Mouse (Mus musculus) v-Abl transformed pro-B cells (cell line): Measurements from ENCODE around the gene Zdhhc11.
"Not testable (repeated sequence)": the region's sequence is repeated elsewhere in the genome, so short reads cannot be mapped to it uniquely, and the experiment has no call there.

Experiments
- in situ Hi-C, 2 experiments: fragments of 400-800 bp; cut with MboI; formaldehyde crosslinking; loops; one replicate each; pipeline ENCODE4 v1.15.1; 2025; ENCODE audit not compliant: unreplicated experiment in 2 of 2

Zdhhc11 gene

DNA sequence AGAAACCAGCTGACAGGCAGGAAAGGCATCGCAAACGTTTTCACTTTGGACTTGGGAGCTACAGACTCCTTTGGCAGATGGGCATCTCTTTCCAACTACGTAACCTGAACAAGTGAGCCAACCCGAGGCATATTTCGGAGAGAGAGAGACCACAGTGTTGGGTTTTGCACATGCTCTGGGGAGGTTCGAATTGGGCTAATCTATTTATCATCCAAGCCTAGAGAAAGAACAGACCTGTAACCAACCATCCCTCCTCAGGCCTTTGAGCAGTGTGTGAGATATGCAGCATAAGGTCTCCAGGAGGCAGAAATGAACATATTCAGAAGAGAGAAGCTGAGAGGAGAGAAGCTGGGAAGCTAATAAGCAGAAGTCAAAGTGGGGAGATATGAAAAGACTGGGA is 37.3 kb downstream of the Zdhhc11 start:
- in situ Hi-C loops = no loop called here

DNA sequence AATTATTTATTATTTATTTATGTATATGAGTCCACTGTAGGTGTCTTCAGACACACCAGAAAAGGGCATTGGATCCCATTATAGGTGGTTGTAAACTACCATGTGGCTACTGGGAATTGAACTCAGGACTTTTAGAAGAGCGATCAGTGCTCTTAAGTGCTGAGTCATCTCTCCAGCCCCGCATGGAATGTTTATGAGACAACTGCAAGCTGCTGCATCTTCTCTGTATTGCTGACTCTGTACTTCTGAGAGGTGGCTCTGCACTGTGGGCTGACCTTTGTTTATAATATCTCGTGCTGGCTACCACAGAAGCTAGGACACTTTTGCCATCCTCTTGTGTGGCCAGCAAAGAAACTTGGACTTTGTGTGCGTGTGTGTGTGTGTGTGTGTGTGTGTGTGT is 37.8 kb downstream of the Zdhhc11 start:
- in situ Hi-C loops = no loop called here

DNA sequence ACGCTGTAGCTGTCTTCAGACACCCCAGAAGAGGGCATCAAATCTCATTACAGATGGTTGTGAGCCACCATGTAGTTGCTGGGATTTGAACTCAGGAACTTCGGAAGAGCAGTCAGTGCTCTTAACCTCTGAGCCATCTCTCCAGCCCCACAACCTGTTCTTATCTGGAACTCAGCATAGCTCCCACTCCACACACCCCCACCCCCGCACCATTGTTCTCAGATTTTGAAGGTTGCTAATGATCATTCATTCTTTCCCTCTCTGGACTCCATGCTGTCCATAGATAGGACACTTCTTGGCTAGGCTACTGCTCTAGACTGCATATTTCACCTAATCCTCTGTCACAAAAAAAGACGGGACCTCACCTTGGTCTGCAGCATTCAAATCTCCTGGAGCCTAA is 43.2 kb downstream of the Zdhhc11 start:
- in situ Hi-C loops = not testable (repeated sequence)

DNA sequence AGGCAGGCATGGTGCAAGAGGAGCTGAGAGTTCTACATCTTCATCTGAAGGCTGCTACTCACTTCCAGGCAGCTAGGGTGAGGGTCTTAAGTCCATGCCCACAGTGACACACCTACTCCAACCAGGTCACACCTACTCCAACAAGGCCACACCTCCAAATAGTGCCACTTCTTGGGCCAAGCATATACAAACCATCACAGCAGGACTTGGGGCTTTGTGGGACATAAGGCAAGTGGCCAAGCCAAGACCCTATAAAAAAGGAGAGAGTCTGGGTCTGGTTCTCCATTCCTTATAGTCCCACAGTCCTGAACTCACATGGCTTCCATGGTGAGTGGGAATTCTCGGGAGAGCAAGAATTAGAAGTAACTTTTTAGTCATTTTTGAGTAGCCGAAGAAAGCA is 44.6 kb downstream of the Zdhhc11 start:
- in situ Hi-C loops = not testable (repeated sequence)

DNA sequence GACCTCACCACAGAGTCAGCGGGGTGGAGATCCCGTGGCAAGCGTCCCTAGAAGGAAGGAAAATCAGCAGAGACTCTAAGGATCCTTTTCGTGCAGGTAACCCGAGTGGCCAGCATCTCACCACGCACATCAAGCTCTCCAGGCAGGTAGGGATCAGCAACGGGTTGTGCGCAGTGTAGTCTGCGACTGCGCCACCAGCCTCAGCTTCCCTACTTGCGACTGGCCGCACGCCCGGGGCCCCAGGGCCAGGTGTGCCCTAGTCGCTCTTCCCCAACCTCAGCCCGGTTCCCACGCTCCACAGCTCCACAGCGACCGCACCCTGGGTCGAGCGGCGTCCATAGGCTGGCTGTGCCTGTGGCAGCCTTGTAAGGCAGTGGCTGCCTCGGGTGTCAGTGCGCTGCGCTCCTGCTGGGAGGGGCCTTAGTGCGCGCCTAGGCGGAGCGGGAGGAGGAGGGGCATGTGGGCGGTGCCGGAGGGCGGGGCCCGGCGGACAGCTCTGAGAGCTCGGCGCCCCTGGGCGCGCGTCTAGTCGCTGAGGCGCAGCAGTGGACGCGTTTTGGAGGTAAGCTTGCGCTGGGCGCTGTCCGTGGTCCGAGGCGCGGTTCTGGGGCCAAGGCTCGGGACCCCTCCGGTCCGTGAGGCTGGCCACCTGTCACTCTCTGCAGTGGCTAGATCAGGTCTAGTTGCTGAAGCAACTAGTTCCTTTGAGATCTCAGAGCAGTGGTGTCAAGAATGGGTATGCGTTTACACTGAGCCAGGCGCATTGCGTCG is 45.5 kb downstream of the Zdhhc11 start, which contains the start of gene Tppp:
Gene Tppp (plus strand): TSS at position 460 of the 771 bp plus-strand sequence.
- in situ Hi-C loops = no loop called here

DNA sequence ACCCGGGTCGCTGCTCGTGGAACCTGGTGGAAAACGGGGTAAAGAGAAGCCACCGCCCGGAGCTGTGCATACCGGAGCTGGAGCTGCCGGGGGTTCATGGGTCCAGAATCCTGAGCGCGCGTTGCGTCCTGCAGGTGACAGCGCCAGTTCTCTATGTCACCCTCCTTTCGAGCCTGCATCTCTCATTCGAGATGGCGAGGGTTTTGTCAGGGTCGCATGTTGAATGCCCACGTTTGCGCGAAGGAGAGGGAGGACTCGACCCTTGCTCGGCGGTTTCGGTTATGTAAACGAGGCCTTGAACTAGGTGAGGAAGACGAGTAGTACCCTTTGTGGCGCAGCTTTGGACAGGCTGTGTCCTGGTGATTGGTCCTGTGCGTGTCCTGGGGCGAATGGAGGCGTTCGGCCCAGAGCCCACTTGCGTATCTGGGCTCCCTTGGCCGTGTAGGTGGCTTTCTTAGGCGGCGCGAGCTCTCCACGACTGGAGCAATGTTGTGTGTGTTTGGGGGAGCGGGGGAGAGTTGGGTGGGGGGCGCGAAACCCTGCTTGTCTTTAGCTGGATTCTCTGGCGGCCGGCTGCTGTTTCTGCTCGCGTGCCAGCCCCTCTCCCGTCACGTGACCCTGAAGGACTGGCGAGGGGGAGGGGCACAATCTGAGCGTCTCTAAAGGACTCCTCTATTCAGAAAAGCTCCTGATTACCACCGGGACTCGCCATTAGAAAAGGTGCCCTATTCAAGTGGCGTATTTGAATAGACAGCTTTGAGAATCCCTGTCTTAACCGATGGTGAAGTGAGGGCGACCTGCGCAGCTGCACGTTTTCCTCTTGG is 46.4 kb downstream of the Zdhhc11 start:
- in situ Hi-C loops = no loop called here

DNA sequence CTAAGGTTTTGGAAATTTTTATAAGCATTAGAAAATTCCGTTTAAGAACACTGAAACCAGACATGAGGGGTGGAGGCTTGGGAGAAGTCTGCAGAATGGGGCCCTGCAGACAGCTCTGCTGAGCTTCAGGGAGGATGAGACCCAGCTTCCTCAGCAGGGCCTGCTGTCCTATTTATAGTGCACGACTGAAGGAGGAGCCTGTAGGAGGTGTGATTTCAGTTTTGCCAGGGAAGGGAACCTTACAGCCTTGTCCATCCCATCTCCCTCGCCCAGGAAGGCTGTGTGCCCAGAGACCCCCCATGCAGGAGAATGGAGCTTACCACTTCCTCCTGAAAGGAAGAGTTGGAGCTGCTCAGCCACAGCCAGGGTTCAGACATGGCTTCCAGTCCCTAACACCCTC is 47.0 kb downstream of the Zdhhc11 start:
- in situ Hi-C loops = no loop called here

DNA sequence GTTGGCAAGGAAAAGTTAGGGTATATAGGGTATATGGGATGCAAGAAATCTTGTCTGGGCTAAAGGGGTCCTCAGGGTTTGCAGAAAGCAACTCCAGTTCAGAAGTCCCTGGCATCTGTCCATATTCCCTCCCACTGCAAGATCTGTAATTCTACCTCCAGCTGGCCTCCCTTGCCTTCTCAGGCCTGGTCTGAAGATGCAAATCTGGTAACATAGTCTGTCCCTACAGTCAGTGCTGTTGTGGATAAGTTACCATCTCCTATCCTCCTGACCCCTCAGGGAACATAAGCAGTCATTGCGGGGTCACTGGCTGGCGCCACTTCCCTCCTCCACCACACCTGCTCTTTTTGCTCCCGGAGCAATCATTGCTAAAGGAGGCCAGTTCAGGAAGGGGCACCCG is 52.3 kb downstream of the Zdhhc11 start:
- in situ Hi-C loops = no loop called here

DNA sequence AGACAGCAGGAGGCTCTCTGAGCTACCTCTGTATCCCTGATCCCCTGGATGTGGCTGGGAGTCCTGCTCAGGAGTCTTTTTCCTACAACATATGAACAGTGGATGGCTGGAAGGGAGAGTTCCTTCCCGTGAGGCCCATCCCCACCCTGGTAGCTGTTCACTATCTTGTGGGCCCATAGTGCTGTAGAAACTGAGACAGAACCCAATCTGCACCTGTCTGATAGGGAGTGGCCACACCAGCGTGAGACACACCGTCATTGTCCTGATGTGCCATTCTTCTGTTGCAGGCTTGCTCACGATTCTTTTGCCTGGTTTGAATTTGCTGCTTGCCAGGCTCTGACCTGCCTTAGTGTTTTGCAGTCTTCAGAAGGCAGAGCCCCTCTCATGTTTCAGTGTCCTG is 53.8 kb downstream of the Zdhhc11 start:
- in situ Hi-C loops = no loop called here

DNA sequence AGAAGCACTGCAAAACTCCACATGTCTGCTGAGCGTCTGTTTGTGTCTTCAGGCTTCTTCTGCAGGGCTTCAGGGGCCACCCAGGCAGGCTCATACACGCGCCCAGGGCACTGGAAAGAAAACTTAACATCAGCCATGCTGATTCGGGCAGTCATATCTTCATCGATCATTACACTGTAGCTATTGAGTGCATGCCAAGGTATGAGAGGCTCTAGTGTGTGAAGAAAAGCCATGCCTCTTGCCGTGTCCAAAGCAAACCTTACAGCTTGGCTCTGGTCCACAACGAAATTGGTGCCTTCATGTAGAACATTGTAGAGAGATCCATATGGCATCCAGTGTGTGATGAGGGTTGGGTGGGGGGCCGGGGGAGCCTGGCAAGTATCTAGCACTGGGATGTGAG is 55.4 kb downstream of the Zdhhc11 start:
- in situ Hi-C loops = not testable (repeated sequence)

DNA sequence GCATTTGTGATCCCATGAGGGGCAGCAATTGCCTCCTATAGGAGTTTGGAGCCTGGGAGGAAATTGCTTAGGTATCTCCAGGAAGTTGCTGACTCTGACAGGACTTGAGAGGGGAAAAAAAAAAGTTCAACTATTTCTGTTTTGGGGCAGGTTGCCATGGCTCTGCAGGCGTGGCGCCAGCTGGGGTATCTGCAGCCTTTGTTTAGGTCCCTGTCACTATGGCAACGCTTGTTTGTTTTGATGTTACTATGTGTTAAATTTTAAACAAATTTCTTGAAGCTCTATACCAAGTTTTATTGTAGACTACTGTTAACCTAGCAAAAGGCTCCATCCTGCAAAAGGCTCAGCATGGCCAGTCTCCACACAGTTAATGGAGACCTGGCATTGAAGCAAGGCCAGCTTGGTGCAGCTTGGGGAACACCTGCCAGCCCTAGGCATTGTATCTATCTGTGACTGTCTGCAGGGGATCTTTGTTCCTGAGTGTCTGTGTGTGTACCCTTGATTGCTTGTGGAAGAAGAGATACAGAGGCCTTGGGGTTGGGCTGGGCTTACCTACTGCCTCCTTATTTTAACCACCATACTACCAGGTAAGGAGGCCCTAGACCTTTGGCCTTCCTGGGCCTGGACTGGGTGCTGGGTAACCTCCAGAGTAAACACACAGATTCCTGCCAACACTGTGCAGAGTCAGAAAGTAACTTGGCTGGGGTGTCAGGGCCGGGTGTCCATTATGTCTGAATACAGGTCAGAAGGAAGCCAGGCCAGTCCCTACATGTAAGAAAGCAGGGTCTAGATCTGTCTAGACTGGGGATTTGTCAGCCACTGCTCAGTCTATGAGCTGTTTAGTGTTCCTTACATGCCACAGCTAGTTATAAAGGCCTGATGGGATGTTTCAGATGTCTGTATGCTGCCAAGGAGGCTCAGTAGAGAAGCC is 61.8 kb downstream of the Zdhhc11 start:
- in situ Hi-C loops = no loop called here

DNA sequence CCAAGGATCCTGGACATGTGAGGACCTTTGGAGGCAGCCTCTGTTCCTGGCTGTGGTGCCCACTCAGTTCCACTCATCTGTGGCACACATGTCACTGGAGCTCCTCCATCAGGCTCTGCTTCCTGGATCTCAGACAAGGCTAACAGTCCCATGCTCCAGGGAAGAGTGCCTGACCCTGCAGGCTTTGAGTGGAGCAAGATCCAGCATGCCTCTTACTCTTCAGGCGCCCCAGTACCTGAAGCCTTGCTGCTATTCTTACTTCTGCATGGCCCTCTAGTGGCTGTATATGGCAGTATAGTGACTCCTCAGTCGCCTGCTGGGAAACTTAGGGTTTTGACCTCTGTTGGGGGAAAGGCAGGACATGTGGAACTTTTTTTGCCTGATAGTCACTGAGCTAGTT is 62.6 kb downstream of the Zdhhc11 start:
- in situ Hi-C loops = no loop called here

DNA sequence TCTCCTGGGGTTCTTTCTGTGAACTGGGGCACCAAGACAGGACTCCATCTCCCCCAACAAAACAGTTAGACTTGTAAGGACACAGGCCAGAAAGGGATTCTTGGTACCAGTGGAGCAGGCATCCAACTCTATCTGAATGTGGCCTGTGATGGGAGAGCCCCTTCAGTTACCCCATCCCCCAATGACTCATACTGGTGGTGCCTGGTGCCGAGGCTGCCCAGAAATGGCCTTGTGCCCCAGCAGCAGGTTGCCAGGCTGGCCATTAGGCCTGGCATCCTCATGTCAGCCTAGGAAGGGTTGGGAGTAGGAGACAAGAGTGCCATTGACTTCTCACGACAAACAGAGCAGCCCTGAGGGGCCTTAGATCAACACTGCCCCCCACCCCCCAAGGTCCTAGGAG is 64.5 kb downstream of the Zdhhc11 start:
- in situ Hi-C loops = no loop called here

DNA sequence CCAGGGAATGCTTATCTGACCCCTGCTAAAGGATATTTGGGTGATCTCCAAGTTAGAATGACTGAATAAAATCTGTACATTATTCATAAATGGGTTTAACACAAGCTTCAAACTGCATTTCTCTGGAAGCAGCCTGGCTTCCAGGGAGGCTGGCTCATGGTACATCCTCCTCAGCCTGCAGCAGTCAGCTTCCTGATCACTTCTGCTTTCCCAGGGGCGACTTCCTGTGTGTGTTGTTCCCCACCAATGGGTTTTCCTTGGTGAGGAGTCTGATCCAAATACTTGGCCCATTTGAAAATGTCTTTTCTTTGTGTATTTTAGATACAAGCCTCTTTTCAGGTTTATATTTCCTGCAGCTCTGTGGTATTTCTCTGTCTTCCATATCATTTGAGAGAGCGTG is 65.4 kb downstream of the Zdhhc11 start:
- in situ Hi-C loops = no loop called here

DNA sequence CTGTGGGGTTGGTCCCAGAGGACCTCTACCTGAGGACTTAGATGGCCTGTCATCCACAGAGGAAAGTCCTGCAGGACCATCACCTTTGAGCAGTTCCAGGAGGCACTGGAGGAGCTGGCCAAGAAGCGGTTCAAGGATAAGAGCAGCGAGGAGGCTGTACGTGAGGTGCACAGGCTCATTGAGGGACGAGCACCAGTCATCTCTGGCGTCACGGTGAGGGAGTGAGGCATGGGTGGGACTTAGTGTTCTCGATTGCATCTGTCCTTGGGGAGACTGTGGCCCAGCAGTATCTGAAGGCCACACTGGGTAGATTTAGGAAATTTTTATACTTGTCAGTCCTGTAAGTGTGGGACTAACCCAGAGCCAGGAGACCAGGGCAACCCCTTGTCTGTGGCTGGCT is 67.0 kb downstream of the Zdhhc11 start:
- in situ Hi-C loops = no loop called here

DNA sequence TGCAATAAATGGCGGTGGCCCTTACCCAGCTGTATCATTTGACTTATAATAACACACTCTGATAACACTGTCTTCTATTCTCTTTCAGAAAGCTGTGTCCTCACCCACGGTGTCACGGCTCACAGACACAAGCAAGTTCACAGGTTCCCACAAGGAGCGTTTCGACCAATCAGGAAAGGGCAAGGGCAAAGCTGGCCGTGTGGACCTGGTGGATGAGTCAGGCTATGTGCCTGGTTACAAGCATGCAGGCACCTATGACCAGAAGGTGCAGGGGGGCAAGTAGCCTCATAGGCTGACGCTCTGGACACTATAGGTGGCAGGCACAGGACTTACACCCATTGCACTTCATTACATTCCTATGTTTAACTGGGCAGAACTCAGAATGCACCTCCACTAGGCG is 67.5 kb downstream of the Zdhhc11 start:
- in situ Hi-C loops = no loop called here

DNA sequence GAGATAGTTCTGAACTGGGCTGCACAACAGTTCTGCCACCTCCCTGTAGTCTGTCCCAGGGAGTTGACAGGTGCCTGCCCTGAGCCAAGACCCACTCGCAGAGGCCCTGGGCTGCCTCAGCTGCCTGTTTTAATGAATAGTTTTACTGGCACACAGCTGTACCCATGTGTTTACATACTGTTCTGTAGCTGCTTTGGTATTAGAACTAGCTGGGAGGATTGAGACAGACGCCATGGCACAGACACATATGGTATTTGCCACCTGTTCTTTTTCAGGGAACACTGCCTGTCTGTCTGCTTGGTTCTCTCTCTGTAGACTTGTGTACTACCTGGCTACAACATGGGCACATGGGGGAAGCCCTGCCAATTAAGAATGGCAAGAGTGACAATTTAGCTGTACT is 71.1 kb downstream of the Zdhhc11 start:
- in situ Hi-C loops = no loop called here

DNA sequence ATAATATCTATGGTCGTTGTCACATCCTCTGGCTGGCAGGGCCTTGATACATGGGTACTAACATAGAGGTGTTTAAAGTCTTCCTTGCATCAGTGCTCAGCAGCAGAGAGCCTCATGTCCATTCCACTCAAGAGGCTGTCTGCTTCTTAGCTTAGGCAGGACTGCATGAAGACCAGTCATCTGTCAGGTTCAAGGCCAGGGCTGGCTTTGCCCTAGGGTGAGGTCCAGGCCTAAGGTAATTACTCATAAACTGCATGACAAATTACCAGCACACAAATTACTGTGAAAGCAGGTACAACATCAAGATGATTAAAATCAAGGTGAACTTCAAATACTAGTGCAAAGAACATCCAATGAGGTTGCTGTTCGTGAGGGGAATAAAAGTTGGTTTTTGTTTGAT is 72.1 kb downstream of the Zdhhc11 start:
- in situ Hi-C loops = no loop called here

DNA sequence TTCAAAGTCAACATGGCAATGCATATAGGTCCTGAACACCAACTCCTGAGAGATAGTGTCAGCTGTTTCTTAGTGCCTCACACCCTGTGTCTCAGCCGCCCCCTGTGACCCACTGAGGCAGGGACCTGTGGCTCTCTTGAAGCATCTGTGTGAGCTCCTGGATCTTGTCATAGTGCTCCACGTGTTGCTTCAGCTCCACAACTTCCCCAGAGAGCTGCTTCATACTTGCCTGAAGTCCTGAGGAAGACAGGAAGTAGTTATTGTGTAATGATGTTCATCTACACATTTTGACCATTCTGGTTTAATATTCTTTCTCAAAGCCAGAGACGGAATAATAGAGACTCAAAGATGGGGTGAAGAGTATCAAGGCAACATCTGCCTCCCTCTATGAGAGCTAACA is 76.3 kb downstream of the Zdhhc11 start:
- in situ Hi-C loops = no loop called here
